Mouse (Mus musculus) left cerebral cortex, adult 2 months (tissue): ENCODE data around the gene Ubr2. TPM values are rescaled to one million over a fixed set of nuclear protein-coding genes. Genes with fewer than 3 reads are reported as not detected.
A peak's percentile ranks its signal among the peaks of the same experiment; 100 is the strongest.

ENCODE experiments used
- DNase-seq, 2 experiments: peaks; one replicate each; pipeline ENCODE4 v3.0.0; 2021 to 2022; ENCODE audit warnings: low spot score in 2 of 2, mixed read lengths in 1 of 2; ENCODE audit errors: extremely low spot score in 1 of 2
- H3K27ac ChIP-seq: fragments of 200-600 bp; 2 replicates; pipeline ENCODE4 v1.8.1; 2022
- H3K4me3 ChIP-seq: fragments of 200-600 bp; 2 replicates; pipeline ENCODE4 v1.8.1; 2022
- CTCF ChIP-seq: fragments of 200-600 bp; IDR thresholded peaks from 2 replicates; pipeline ENCODE4 v1.8.1; 2022; ENCODE audit warnings: antibody characterized with exemption, mild to moderate bottlenecking, moderate library complexity
- intact Hi-C: fragments of 180-260 bp; cut with DNase I; formaldehyde crosslinking; loops from one replicate; pipeline ENCODE4 v1.15.1; 2025
- total RNA-seq, 2 experiments: library from RNA; stranded (reverse); gene quantifications; 2 replicates each; pipeline ENCODE4 v1.2.3; 2021

The Ubr2 gene
- total RNA-seq, 2 experiments from 2014 or later, result 57.1 to 57.6 TPM

DNA sequence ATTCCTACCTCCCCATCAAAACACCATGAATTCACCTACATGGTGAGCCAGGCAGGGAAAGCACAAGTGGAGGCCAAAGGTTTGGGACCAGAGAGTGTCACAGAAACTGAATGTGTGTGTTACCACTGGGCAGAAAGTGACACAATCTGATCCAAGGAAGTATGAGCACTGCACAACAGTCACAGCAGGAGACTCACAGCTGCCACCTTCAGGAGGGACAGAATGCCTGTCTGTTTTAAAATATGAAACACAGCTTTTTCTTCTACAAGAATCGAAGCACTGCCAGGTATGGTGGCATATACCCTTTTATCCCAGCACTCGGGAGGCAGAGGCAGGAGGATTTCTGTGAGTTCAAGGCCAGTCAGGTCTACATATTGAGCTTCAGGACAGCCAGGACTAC lies 52.3 kb downstream of the Ubr2 start:
- intact Hi-C loops, result loop anchor here (10.0 kb wide), 1 partner anchor 733 kb away; no protein-coding TSS in a partner anchor
- no peak for DNase-seq
- peak; percentile 46 for TF ChIP-seq CTCF
- Histone ChIP-seq H3K4me3 (no peak overlapping the region), H3K27ac (no peak overlapping the region)

- DNase-seq, result no peak
- intact Hi-C loops, result no loop called here
- no peak for TF ChIP-seq CTCF
- Histone ChIP-seq H3K4me3 (no peak overlapping the region), H3K27ac (no peak overlapping the region)
These were observed 64.1 kb downstream of the Ubr2 start for GRCm38 (mm10) chr17:46946276-46946675.

DNA sequence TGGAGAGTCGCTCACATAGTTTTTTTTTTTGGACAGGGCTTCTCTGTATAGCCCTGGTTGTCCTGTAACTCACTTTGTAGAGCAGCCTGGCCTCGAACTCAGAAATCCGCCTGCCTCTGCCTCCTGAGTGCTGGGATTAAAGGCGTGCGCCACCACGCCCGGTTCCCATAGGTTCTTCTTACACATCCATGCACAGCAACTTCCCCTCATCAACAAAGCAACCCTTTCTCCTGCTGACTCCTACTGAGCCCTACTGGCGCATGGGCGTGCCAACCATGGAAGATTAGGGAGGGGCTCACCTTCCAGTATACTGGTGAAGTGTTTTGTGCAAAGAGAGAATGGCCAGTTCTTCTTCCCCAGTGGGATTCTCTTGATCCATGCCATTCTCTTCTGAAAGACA lies 67.9 kb downstream of the Ubr2 start:
- no peak for TF ChIP-seq CTCF
- DNase-seq, result no peak
- no peak overlapping the region for H3K27ac ChIP-seq
- H3K4me3 ChIP-seq, result no peak overlapping the region
- intact Hi-C loops, result no loop called here

- no peak for TF ChIP-seq CTCF
- intact Hi-C loops, result no loop called here
- H3K27ac ChIP-seq, result no peak overlapping the region
- H3K4me3 ChIP-seq, result no peak overlapping the region
- no peak for DNase-seq
These were observed 69.9 kb downstream of the Ubr2 start for GRCm38 (mm10) chr17:46940461-46940860.

- Histone ChIP-seq H3K27ac (peak overlapping the region; percentile 87), H3K4me3 (no peak overlapping the region)
- intact Hi-C loops, result loop anchor here (5.0 kb wide), 1 partner anchor 41 kb away; the partner anchor contains the start of gene Tbcc
- DNase-seq, result peak; percentile 58 to 65
- TF ChIP-seq CTCF, result peak; percentile 72
These were observed 76.6 kb downstream of the Ubr2 start for GRCm38 (mm10) chr17:46933557-46934348.

- peak; percentile 25 to 29 for DNase-seq
- Histone ChIP-seq H3K27ac (peak overlapping the region; percentile 87), H3K4me3 (no peak overlapping the region)
- intact Hi-C loops, result loop anchor here (5.0 kb wide), 1 partner anchor 41 kb away; the partner anchor contains the start of gene Tbcc
- no peak for TF ChIP-seq CTCF
These were observed 77.4 kb downstream of the Ubr2 start for GRCm38 (mm10) chr17:46932961-46933360.

DNA sequence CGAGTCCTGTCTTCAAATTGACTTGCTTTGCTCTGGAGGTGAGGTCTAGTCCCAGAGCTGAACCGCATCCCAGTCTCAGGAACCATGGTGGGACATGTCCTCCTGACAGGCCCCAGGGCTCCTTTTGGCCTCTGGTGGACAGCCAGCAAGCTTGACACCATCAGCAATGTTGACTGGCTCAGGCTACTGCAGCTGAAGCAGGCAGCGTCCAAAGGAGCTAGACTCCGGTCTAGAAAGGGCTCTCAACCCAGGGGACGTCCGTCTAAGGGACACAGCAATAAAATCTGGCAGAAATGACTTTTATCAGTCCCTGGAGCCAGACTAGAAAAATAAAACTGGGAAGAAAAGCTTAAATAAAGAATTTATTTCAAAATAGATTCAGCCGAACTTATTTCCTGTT lies 80.5 kb downstream of the Ubr2 start:
- Histone ChIP-seq H3K27ac (no peak overlapping the region), H3K4me3 (no peak overlapping the region)
- no peak for DNase-seq
- TF ChIP-seq CTCF, result no peak
- intact Hi-C loops, result loop anchor here (5.0 kb wide), 1 partner anchor 38 kb away; the partner anchor contains the start of gene Tbcc

DNA sequence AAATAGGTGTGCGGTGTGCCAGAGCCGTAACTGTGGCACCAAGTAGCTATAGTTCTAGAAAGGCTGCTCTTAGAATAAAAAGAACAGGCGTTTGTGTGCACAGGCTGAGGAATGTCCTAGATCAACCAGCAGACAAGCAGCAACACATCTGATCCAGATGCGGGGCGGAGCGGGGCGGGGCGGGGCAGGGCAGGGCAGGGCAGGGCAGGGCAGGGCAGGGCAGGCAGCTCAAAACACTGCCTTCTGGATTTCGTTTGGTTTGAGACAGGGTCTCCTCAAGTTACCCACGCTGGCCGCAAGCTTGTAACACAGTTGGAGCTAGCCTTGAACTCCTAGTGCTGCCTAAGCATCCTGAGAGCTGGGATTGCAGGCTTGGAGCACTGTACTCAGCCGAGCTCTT lies 81.1 kb downstream of the Ubr2 start:
- intact Hi-C loops, result no loop called here
- TF ChIP-seq CTCF, result no peak
- Histone ChIP-seq H3K27ac (no peak overlapping the region), H3K4me3 (no peak overlapping the region)
- no peak for DNase-seq

DNA sequence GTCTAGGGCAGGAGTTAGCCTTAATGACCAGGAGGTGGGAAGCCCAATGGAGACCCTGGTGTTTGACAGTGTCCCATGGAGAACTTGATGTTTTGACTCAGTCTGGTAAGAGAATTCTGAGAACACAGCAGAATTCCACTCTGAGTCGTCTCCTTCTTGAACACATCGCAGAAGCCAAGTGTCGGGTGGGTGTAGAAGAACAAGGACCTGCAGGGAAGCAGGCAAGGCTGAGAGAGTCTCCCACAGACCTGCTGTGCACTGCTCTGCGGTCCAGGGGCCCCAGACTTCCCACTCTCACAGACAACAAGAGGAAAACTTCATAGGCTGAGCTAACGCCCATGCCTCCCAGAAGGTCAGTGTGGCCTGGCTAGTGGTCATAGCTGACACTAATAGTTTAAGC lies 82.6 kb downstream of the Ubr2 start:
- no peak for DNase-seq

GRCm38 (mm10) chr17:46926941-46927340 lies 83.4 kb downstream of the Ubr2 start:
- TF ChIP-seq CTCF, result no peak
- peak overlapping the region; percentile 67 for H3K27ac ChIP-seq

More for the DNA sequence above, 82.6 kb downstream of the Ubr2 start:
- no peak for TF ChIP-seq CTCF
- H3K4me3 ChIP-seq, result no peak overlapping the region
- intact Hi-C loops, result no loop called here
- H3K27ac ChIP-seq, result peak overlapping the region; percentile 59; the same call in 1 of the 2 replicates

GRCm38 (mm10) chr17:46926192-46926591 lies 84.2 kb downstream of the Ubr2 start:
- Histone ChIP-seq H3K4me3 (no peak overlapping the region), H3K27ac (no peak overlapping the region)
- TF ChIP-seq CTCF, result no peak
- no peak for DNase-seq
- intact Hi-C loops, result no loop called here

More at GRCm38 (mm10) chr17:46926941-46927340, 83.4 kb downstream of the Ubr2 start:
- H3K4me3 ChIP-seq, result no peak overlapping the region
- DNase-seq, result no peak
- intact Hi-C loops, result no loop called here

GRCm38 (mm10) chr17:46920855-46921254 lies 89.5 kb downstream of the Ubr2 start:
- H3K27ac ChIP-seq, result no peak overlapping the region
- intact Hi-C loops, result no loop called here
- H3K4me3 ChIP-seq, result no peak overlapping the region
- no peak for TF ChIP-seq CTCF
- no peak for DNase-seq

- H3K4me3 ChIP-seq, result no peak overlapping the region
- H3K27ac ChIP-seq, result no peak overlapping the region
- intact Hi-C loops, result no loop called here
- DNase-seq, result no peak
- TF ChIP-seq CTCF, result no peak
These were observed 91.4 kb downstream of the Ubr2 start for GRCm38 (mm10) chr17:46918951-46919350.
